Comparison of ENCODE assay signal across 27 mouse cellular contexts in genomic region chr12:119248581-119248980, GRCm38 (mm10). TPM values are rescaled to one million over a fixed set of nuclear protein-coding genes. Genes with fewer than 3 reads are reported as not detected.
A peak's percentile ranks its signal among the peaks of the same experiment; 100 is the strongest.
DNase-seq lines count a peak whose midpoint lies in the region; ATAC-seq and TF ChIP-seq lines count a peak whose summit lies in the region.
"Had no signal": no experiment of that assay in that cellular context is flagged by ENCODE, and none has a peak within 500 bp of the region (broad histone marks: within the 10 kb centered on the region; RNA-seq: fewer than 3 reads in every experiment).

No protein-coding gene starts in this region.

- peak; percentile 36 for DNase-seq in forebrain, embryonic 14.5 days (ENCODE audit: low spot score)
- DNase-seq in forebrain, postnatal 0 days = no peak
- peak; percentile 47 for DNase-seq in midbrain, embryonic 14.5 days
- DNase-seq in midbrain, postnatal 0 days (ENCODE audit: low spot score) = no peak
- peak; percentile 24 for DNase-seq in embryo, embryonic 11.5 days (ENCODE audit: low read depth, low spot score)
- DNase-seq in retina, postnatal 1 day = peak; percentile 26
- no peak for DNase-seq in heart, adult 18-20 months
- DNase-seq in right cerebral cortex, postnatal 36 days (ENCODE audit: low spot score in 2 of 2) = no peak
- DNase-seq: adrenal gland, postnatal 36 days; cerebellum, adult 11 months; cerebellum, adult 9-11 months; gastrocnemius, postnatal 10 days; heart, adult 11 months; heart, postnatal 10 days; kidney, postnatal 25 days; lung, postnatal 36 days; right cerebral cortex, postnatal 14 days; spleen, adult 18-20 months had no signal

- H3K4me1 ChIP-seq in forebrain, embryonic 14.5 days (ENCODE audit: control insufficient read depth, insufficient read depth, low read length) = no peaks in the 10 kb centered on the region
- H3K4me1 ChIP-seq in forebrain, postnatal 0 days (ENCODE audit: insufficient read depth) = no peaks in the 10 kb centered on the region
- no peaks in the 10 kb centered on the region for H3K4me1 ChIP-seq in midbrain, embryonic 14.5 days (ENCODE audit: control insufficient read depth, insufficient read depth, low read length)
- no peaks in the 10 kb centered on the region for H3K4me1 ChIP-seq in midbrain, postnatal 0 days (ENCODE audit: insufficient read depth, low read length)
- H3K4me1 ChIP-seq: forebrain, embryonic 12.5 days; heart, embryonic 12.5 days; hindbrain, embryonic 12.5 days; lung, embryonic 15.5 days; megakaryocyte, embryonic 14.5 days had no signal

- no peak for ATAC-seq in forebrain, embryonic 14.5 days
- ATAC-seq in forebrain, postnatal 0 days = no peak
- no peak; the same call in 1 of the 2 replicates for ATAC-seq in midbrain, embryonic 14.5 days (ENCODE audit: low FRiP score, low TSS enrichment)
- ATAC-seq in midbrain, postnatal 0 days (ENCODE audit: low FRiP score) = no peak

- TF ChIP-seq CTCF in forebrain, postnatal 0 days (IDR thresholded peaks at IDR 0.05; ENCODE audit: low read depth) = no peak
- TF ChIP-seq CTCF in midbrain, postnatal 0 days (IDR thresholded peaks at IDR 0.05) = no peak

- H3K9me3 ChIP-seq in forebrain, embryonic 14.5 days (replicated peaks; ENCODE audit: control insufficient read depth, low read length) = no peaks in the 10 kb centered on the region
- no peaks in the 10 kb centered on the region for H3K9me3 ChIP-seq in forebrain, postnatal 0 days (ENCODE audit: low read length)
- H3K9me3 ChIP-seq in midbrain, embryonic 14.5 days (ENCODE audit: control insufficient read depth, low read length) = no peaks in the 10 kb centered on the region
- H3K9me3 ChIP-seq in midbrain, postnatal 0 days (ENCODE audit: low read length) = no peaks in the 10 kb centered on the region
- H3K9me3 ChIP-seq: forebrain, embryonic 12.5 days; heart, embryonic 12.5 days; hindbrain, embryonic 12.5 days; lung, embryonic 15.5 days; megakaryocyte, embryonic 14.5 days had no signal

- H3K36me3 ChIP-seq in forebrain, embryonic 14.5 days (ENCODE audit: control insufficient read depth, insufficient read depth, low read length) = no peaks in the 10 kb centered on the region
- H3K36me3 ChIP-seq in forebrain, postnatal 0 days (ENCODE audit: insufficient read depth) = no peaks in the 10 kb centered on the region
- no peaks in the 10 kb centered on the region for H3K36me3 ChIP-seq in midbrain, embryonic 14.5 days (ENCODE audit: control insufficient read depth, insufficient read depth, low read length)
- no peaks in the 10 kb centered on the region for H3K36me3 ChIP-seq in midbrain, postnatal 0 days (ENCODE audit: insufficient read depth, low read length)
- H3K36me3 ChIP-seq: forebrain, embryonic 12.5 days; heart, embryonic 12.5 days; hindbrain, embryonic 12.5 days; lung, embryonic 15.5 days had no signal

- WGBS in forebrain, embryonic 14.5 days = 22% methylated on average over 1 of the region's 1 CpGs
- 16% methylated on average over 1 of the region's 1 CpGs for WGBS in forebrain, postnatal 0 days
- 5% methylated on average over 1 of the region's 1 CpGs for WGBS in midbrain, embryonic 14.5 days
- WGBS in midbrain, postnatal 0 days = 9% methylated on average over 1 of the region's 1 CpGs

- no peak overlapping the region for H3K27ac ChIP-seq in forebrain, embryonic 14.5 days (ENCODE audit: low read depth, low read length)
- H3K27ac ChIP-seq in forebrain, postnatal 0 days (ENCODE audit: low read depth, low read length) = no peak overlapping the region
- H3K27ac ChIP-seq in midbrain, embryonic 14.5 days (replicated peaks; ENCODE audit: low read depth, low read length) = no peak overlapping the region
- no peak overlapping the region for H3K27ac ChIP-seq in midbrain, postnatal 0 days (ENCODE audit: low read depth, low read length)
- H3K27ac ChIP-seq: forebrain, embryonic 12.5 days; hindbrain, embryonic 12.5 days; layer of hippocampus, adult 2 months; lung, embryonic 15.5 days had no signal

- no peak overlapping the region for H3K4me3 ChIP-seq in forebrain, embryonic 14.5 days (ENCODE audit: low read depth, low read length)
- no peak overlapping the region for H3K4me3 ChIP-seq in forebrain, postnatal 0 days (ENCODE audit: low read depth, low read length)
- H3K4me3 ChIP-seq in midbrain, embryonic 14.5 days (replicated peaks; ENCODE audit: low read depth, low read length) = no peak overlapping the region
- no peak overlapping the region for H3K4me3 ChIP-seq in midbrain, postnatal 0 days (ENCODE audit: low read depth, low read length)
- H3K4me3 ChIP-seq: forebrain, embryonic 12.5 days; heart, embryonic 12.5 days; hindbrain, embryonic 12.5 days; layer of hippocampus, adult 2 months; lung, embryonic 15.5 days; megakaryocyte, embryonic 14.5 days had no signal

- H3K27me3 ChIP-seq in forebrain, embryonic 14.5 days (replicated peaks; ENCODE audit: control insufficient read depth, insufficient read depth, low read length) = no peaks in the 10 kb centered on the region
- no peaks in the 10 kb centered on the region for H3K27me3 ChIP-seq in forebrain, postnatal 0 days (ENCODE audit: insufficient read depth, low read length)
- no peaks in the 10 kb centered on the region for H3K27me3 ChIP-seq in midbrain, embryonic 14.5 days (ENCODE audit: control insufficient read depth, insufficient read depth, low read length)
- H3K27me3 ChIP-seq in midbrain, postnatal 0 days (ENCODE audit: insufficient read depth, low read length) = no peaks in the 10 kb centered on the region
- H3K27me3 ChIP-seq: forebrain, embryonic 12.5 days; heart, embryonic 12.5 days; hindbrain, embryonic 12.5 days; lung, embryonic 15.5 days; megakaryocyte, embryonic 14.5 days had no signal

- no peak overlapping the region for H3K4me2 ChIP-seq in forebrain, embryonic 14.5 days (ENCODE audit: low read length)
- H3K4me2 ChIP-seq in forebrain, postnatal 0 days (ENCODE audit: low read depth) = no peak overlapping the region
- H3K4me2 ChIP-seq in midbrain, embryonic 14.5 days (ENCODE audit: low read length) = no peak overlapping the region
- no peak overlapping the region for H3K4me2 ChIP-seq in midbrain, postnatal 0 days (ENCODE audit: low read depth, low read length, poor library complexity, severe bottlenecking)
- H3K4me2 ChIP-seq: forebrain, embryonic 12.5 days; heart, embryonic 12.5 days; hindbrain, embryonic 12.5 days; liver, embryonic 11.5 days; lung, embryonic 15.5 days had no signal

- H3K9ac ChIP-seq in forebrain, embryonic 14.5 days (ENCODE audit: low read length) = no peak overlapping the region
- no peak overlapping the region for H3K9ac ChIP-seq in forebrain, postnatal 0 days
- H3K9ac ChIP-seq in midbrain, embryonic 14.5 days (replicated peaks; ENCODE audit: low read length) = no peak overlapping the region
- H3K9ac ChIP-seq in midbrain, postnatal 0 days (replicated peaks; ENCODE audit: low read length, poor library complexity, severe bottlenecking) = no peak overlapping the region
- H3K9ac ChIP-seq: forebrain, embryonic 12.5 days; heart, embryonic 12.5 days; hindbrain, embryonic 12.5 days; lung, embryonic 15.5 days had no signal

RNA-seq across cellular contexts. Expression of gene Itgb8, which starts 10.0 kb away (rescaled TPM):
- polyA plus RNA-seq in forebrain, embryonic 14.5 days (2014; fragmentation: Nextera tagmentation; extraction: Ambion mirVana) = 11.6 and 12.3 TPM in 2 replicates
- 26.1 and 28.3 TPM in 2 replicates for total RNA-seq in forebrain, postnatal 0 days (2014; rRNA removed)
- polyA plus RNA-seq in forebrain, postnatal 0 days (2015; fragmentation: Nextera tagmentation; extraction: Ambion mirVana) = 5.9 and 8.2 TPM in 2 replicates
- 17.2 and 21.5 TPM in 2 replicates for polyA plus RNA-seq in midbrain, embryonic 14.5 days (2014; fragmentation: Nextera tagmentation; extraction: Ambion mirVana)
- 30.6 and 37.5 TPM in 2 replicates for total RNA-seq in midbrain, postnatal 0 days (2014; rRNA removed)
- 7.1 and 9.1 TPM in 2 replicates for polyA plus RNA-seq in midbrain, postnatal 0 days (2015; fragmentation: Nextera tagmentation; extraction: Ambion mirVana)
- 1 to 10 TPM; 1.0 to 1.6 TPM for total RNA-seq in heart, adult 18-20 months (2021)
- total RNA-seq: common myeloid progenitor, adult 5-6 weeks; neutrophil, adult 5-6 weeks had no signal

Comparison
In these comparisons a context has a peak if more than half of its experiments do, and no peak if none do; other contexts are left out.
1. DNase-seq: peak in forebrain, embryonic 14.5 days (single experiment), midbrain, embryonic 14.5 days (single experiment), embryo, embryonic 11.5 days (single experiment) and retina, postnatal 1 day (single experiment); none in forebrain, postnatal 0 days (single experiment), midbrain, postnatal 0 days (single experiment), heart, adult 18-20 months (0 of 2) and right cerebral cortex, postnatal 36 days (0 of 2).